Mouse (Mus musculus): ENCODE data around the gene Prdm11.
A peak's percentile ranks its signal among the peaks of the same experiment; 100 is the strongest.

The Prdm11 gene

GRCm38 (mm10) chr2:93047036-93047435, 1.1 kb upstream of the Prdm11 start:
- DNase-seq (ENCODE audit: inconsistent age in 2 of 2, low spot score in 1 of 2): no peak

- DNase-seq (ENCODE audit: inconsistent age in 2 of 2, low spot score in 1 of 2): no peak
Measured at GRCm38 (mm10) chr2:93046509-93046835, 505 bp upstream of the Prdm11 start.

- DNase-seq (ENCODE audit: inconsistent age in 2 of 2, low spot score in 1 of 2): peak; percentile 97 to 98
Measured at GRCm38 (mm10) chr2:93045129-93045817, 694 bp downstream of the Prdm11 start.

- DNase-seq (ENCODE audit: inconsistent age in 2 of 2, low spot score in 1 of 2): peak; percentile 18 to 62
Measured at GRCm38 (mm10) chr2:93043449-93044157, 2.4 kb downstream of the Prdm11 start.

GRCm38 (mm10) chr2:93041470-93041869, 4.5 kb downstream of the Prdm11 start:
- peak in 1 of 2 experiments; percentile 9 for DNase-seq (ENCODE audit: inconsistent age in 2 of 2, low spot score in 1 of 2)

- peak; percentile 59 to 70 for DNase-seq (ENCODE audit: inconsistent age in 2 of 2, low spot score in 1 of 2)
Measured at GRCm38 (mm10) chr2:93040841-93041240, 5.1 kb downstream of the Prdm11 start.

- DNase-seq (ENCODE audit: inconsistent age in 2 of 2, low spot score in 1 of 2): peak in 1 of 2 experiments; percentile 7
Measured at GRCm38 (mm10) chr2:93039706-93040105, 6.3 kb downstream of the Prdm11 start.

GRCm38 (mm10) chr2:93039043-93039442, 6.9 kb downstream of the Prdm11 start:
- peak; percentile 29 to 66 for DNase-seq (ENCODE audit: inconsistent age in 2 of 2, low spot score in 1 of 2)

- DNase-seq (ENCODE audit: inconsistent age in 2 of 2, low spot score in 1 of 2): peak; percentile 38 to 54
Measured at GRCm38 (mm10) chr2:93035631-93036030, 10.3 kb downstream of the Prdm11 start.

GRCm38 (mm10) chr2:93032651-93033050, 13.3 kb downstream of the Prdm11 start:
- DNase-seq (ENCODE audit: inconsistent age in 2 of 2, low spot score in 1 of 2): peak; percentile 90 to 94

GRCm38 (mm10) chr2:93032049-93032448, 13.9 kb downstream of the Prdm11 start:
- peak; percentile 68 to 91 for DNase-seq (ENCODE audit: inconsistent age in 2 of 2, low spot score in 1 of 2)

- peak in 1 of 2 experiments; percentile 52 for DNase-seq (ENCODE audit: inconsistent age in 2 of 2, low spot score in 1 of 2)
Measured at GRCm38 (mm10) chr2:93031021-93031420, 14.9 kb downstream of the Prdm11 start.

- peak; percentile 50 to 72 for DNase-seq (ENCODE audit: inconsistent age in 2 of 2, low spot score in 1 of 2)
Measured at GRCm38 (mm10) chr2:93030101-93030500, 15.9 kb downstream of the Prdm11 start.

- DNase-seq (ENCODE audit: inconsistent age in 2 of 2, low spot score in 1 of 2): peak; percentile 75 to 84
Measured at GRCm38 (mm10) chr2:93029267-93030060, 16.5 kb downstream of the Prdm11 start.

GRCm38 (mm10) chr2:93028865-93029264, 17.1 kb downstream of the Prdm11 start:
- DNase-seq (ENCODE audit: inconsistent age in 2 of 2, low spot score in 1 of 2): no peak

- peak in 1 of 2 experiments; percentile 72 for DNase-seq (ENCODE audit: inconsistent age in 2 of 2, low spot score in 1 of 2)
Measured at GRCm38 (mm10) chr2:93027713-93028112, 18.3 kb downstream of the Prdm11 start.

- DNase-seq (ENCODE audit: inconsistent age in 2 of 2, low spot score in 1 of 2): peak; percentile 70 to 82
Measured at GRCm38 (mm10) chr2:93024431-93024830, 21.5 kb downstream of the Prdm11 start.

GRCm38 (mm10) chr2:93018854-93019253, 27.1 kb downstream of the Prdm11 start:
- peak; percentile 46 to 76 for DNase-seq (ENCODE audit: inconsistent age in 2 of 2, low spot score in 1 of 2)

- peak; percentile 25 to 78 for DNase-seq (ENCODE audit: inconsistent age in 2 of 2, low spot score in 1 of 2)
Measured at GRCm38 (mm10) chr2:93017151-93017550, 28.8 kb downstream of the Prdm11 start.

- DNase-seq (ENCODE audit: inconsistent age in 2 of 2, low spot score in 1 of 2): peak; percentile 93 to 96
Measured at GRCm38 (mm10) chr2:93015041-93015440, 30.9 kb downstream of the Prdm11 start.

GRCm38 (mm10) chr2:93014093-93014937, 31.7 kb downstream of the Prdm11 start:
- DNase-seq (ENCODE audit: inconsistent age in 2 of 2, low spot score in 1 of 2): peak; percentile 93 to 96
